Mouse (Mus musculus): ENCODE results near the gene Fn1. TPM values are rescaled to one million over a fixed set of nuclear protein-coding genes. Genes with fewer than 3 reads are reported as not detected.

The Fn1 gene
- polyA plus RNA-seq, 1 experiment: 518 TPM

DNA sequence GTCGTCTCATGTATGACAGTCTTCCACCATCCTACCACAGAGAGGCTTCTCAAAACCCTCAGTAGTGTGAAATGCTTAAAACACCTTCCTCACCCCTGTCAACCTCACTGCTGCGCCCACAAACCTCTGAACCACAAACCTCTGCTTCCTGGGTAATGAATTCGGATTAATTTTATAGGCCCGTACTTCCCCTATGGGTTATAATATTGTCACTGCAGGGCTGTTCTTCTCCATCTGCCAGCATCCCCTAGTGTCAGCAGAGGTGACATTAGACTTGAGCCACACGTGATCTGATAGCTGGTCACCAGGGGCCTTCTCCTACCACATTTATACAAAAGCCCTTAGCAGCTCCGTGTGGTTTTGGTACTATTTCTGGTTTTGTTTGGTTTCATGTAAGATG is 76.2 kb downstream of the Fn1 start:
- Histone ChIP-seq H3K4me1 (ENCODE audit: control insufficient read depth, insufficient read depth, low read length) (no peaks in the 10 kb centered on the region), H3K4me3 (ENCODE audit: low read depth, low read length) (no peak overlapping the region), H3K36me3 (ENCODE audit: control insufficient read depth, insufficient read depth, low read length, poor library complexity, severe bottlenecking) (peaks cover 57% of the 10 kb centered on the region), H3K9me3 (replicated peaks; ENCODE audit: control insufficient read depth, insufficient read depth, low read length, poor library complexity, severe bottlenecking) (no peaks in the 10 kb centered on the region), H3K27ac (ENCODE audit: insufficient read depth, low read length) (no peak overlapping the region), H3K9ac (ENCODE audit: low read depth, poor library complexity, severe bottlenecking) (no peak overlapping the region), H3K27me3 (ENCODE audit: control insufficient read depth, insufficient read depth, low read length, poor library complexity, severe bottlenecking) (no peaks in the 10 kb centered on the region)
- no peak for TF ChIP-seq EP300 (IDR thresholded peaks at IDR 0.05; ENCODE audit: insufficient read depth, low read depth, low read length)
- no peak for TF ChIP-seq CTCF (IDR thresholded peaks at IDR 0.05; ENCODE audit: low read depth, low read length)
- TF ChIP-seq POLR2A (IDR thresholded peaks at IDR 0.05; ENCODE audit: insufficient read depth, low read length): no peak

- no peaks in the 10 kb centered on the region for H3K9me3 ChIP-seq (replicated peaks; ENCODE audit: control insufficient read depth, insufficient read depth, low read length, poor library complexity, severe bottlenecking)
- H3K4me1 ChIP-seq (ENCODE audit: control insufficient read depth, insufficient read depth, low read length): no peaks in the 10 kb centered on the region
- no peaks in the 10 kb centered on the region for H3K27me3 ChIP-seq (ENCODE audit: control insufficient read depth, insufficient read depth, low read length, poor library complexity, severe bottlenecking)
- H3K27ac ChIP-seq (ENCODE audit: insufficient read depth, low read length): no peak overlapping the region
- TF ChIP-seq POLR2A (IDR thresholded peaks at IDR 0.05; ENCODE audit: insufficient read depth, low read length) (no peak), CTCF (IDR thresholded peaks at IDR 0.05; ENCODE audit: low read depth, low read length) (no peak), EP300 (IDR thresholded peaks at IDR 0.05; ENCODE audit: insufficient read depth, low read depth, low read length) (no peak)
- H3K4me3 ChIP-seq (ENCODE audit: low read depth, low read length): no peak overlapping the region
- H3K36me3 ChIP-seq (ENCODE audit: control insufficient read depth, insufficient read depth, low read length, poor library complexity, severe bottlenecking): peaks cover 66% of the 10 kb centered on the region
- H3K9ac ChIP-seq (ENCODE audit: low read depth, poor library complexity, severe bottlenecking): no peak overlapping the region
Observed at GRCm38 (mm10) chr1:71575987-71576386, 77.0 kb downstream of the Fn1 start.

GRCm38 (mm10) chr1:71570116-71570515 is 82.9 kb downstream of the Fn1 start:
- Histone ChIP-seq H3K36me3 (ENCODE audit: control insufficient read depth, insufficient read depth, low read length, poor library complexity, severe bottlenecking) (peaks cover 72% of the 10 kb centered on the region), H3K27me3 (ENCODE audit: control insufficient read depth, insufficient read depth, low read length, poor library complexity, severe bottlenecking) (no peaks in the 10 kb centered on the region)

DNA sequence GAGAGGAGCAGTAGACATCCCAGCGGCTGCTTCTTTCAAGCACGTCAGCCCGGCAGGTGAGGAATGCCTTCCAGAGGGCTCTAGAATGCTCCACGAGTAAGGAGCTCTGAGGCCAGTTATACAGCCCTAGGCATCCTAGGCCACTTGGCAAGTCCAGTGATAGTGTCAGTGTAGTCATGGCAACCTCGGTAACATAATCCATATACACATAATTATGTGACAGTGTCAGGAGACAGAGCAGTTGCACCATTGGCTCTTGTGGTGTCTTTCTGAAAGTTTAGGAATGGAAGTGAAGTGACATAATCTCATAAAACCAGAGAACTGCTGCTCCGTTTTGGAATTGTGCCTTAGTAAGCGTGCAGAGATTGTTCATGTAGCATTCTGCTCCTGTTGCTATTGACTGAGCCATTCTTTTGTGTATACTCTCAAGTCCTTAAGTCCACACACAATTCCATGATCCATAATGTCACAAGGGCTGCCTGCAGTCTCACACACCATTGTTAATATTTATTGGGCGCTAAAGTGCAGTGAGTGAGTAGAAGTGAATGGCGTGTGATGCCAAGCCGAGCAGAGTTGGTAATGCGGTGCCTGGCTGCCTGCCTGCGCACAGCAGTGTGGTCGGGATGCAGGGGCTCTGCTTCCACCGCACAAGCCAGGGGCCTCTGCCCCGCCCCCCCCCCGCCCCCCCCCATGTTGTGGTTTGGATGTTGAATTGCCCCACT is 85.0 kb downstream of the Fn1 start:
- H3K4me3 ChIP-seq (ENCODE audit: low read depth, low read length): no peak overlapping the region
- H3K4me1 ChIP-seq (ENCODE audit: control insufficient read depth, insufficient read depth, low read length): peaks cover 4% of the 10 kb centered on the region
- H3K9ac ChIP-seq (ENCODE audit: low read depth, poor library complexity, severe bottlenecking): no peak overlapping the region
- peaks cover 85% of the 10 kb centered on the region for H3K36me3 ChIP-seq (ENCODE audit: control insufficient read depth, insufficient read depth, low read length, poor library complexity, severe bottlenecking)
- no peaks in the 10 kb centered on the region for H3K27me3 ChIP-seq (ENCODE audit: control insufficient read depth, insufficient read depth, low read length, poor library complexity, severe bottlenecking)
- no peak for TF ChIP-seq CTCF (IDR thresholded peaks at IDR 0.05; ENCODE audit: low read depth, low read length)
- no peak for TF ChIP-seq EP300 (IDR thresholded peaks at IDR 0.05; ENCODE audit: insufficient read depth, low read depth, low read length)
- no peak for TF ChIP-seq POLR2A (IDR thresholded peaks at IDR 0.05; ENCODE audit: insufficient read depth, low read length)
- no peaks in the 10 kb centered on the region for H3K9me3 ChIP-seq (replicated peaks; ENCODE audit: control insufficient read depth, insufficient read depth, low read length, poor library complexity, severe bottlenecking)
- H3K27ac ChIP-seq (ENCODE audit: insufficient read depth, low read length): no peak overlapping the region

More at GRCm38 (mm10) chr1:71570116-71570515, 82.9 kb downstream of the Fn1 start:
- H3K4me1 ChIP-seq (ENCODE audit: control insufficient read depth, insufficient read depth, low read length): peaks cover 4% of the 10 kb centered on the region
- no peak overlapping the region for H3K27ac ChIP-seq (ENCODE audit: insufficient read depth, low read length)
- no peak overlapping the region for H3K4me3 ChIP-seq (ENCODE audit: low read depth, low read length)
- H3K9me3 ChIP-seq (replicated peaks; ENCODE audit: control insufficient read depth, insufficient read depth, low read length, poor library complexity, severe bottlenecking): no peaks in the 10 kb centered on the region
- H3K9ac ChIP-seq (ENCODE audit: low read depth, poor library complexity, severe bottlenecking): no peak overlapping the region
- no peak for TF ChIP-seq CTCF (IDR thresholded peaks at IDR 0.05; ENCODE audit: low read depth, low read length)
- TF ChIP-seq EP300 (IDR thresholded peaks at IDR 0.05; ENCODE audit: insufficient read depth, low read depth, low read length): no peak
- no peak for TF ChIP-seq POLR2A (IDR thresholded peaks at IDR 0.05; ENCODE audit: insufficient read depth, low read length)

DNA sequence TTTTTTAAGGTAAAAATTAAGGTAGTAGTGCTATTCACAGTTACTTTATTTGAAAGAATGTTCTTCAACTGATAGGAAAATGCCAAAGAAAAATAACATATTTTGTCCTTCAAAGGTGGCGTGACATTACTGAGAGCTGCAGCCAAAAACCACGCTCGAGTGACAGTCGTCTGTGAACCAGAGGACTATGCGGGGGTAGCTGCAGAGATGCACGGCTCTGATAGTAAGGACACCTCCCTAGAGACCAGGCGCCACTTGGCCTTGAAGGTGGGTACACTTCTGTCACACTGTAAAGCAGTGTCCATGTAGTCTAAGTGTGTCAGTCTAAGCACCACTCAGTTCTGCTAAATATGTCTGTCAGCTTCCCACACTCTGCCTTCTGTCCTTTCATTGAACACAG is 88.7 kb downstream of the Fn1 start:
- Histone ChIP-seq H3K27me3 (ENCODE audit: control insufficient read depth, insufficient read depth, low read length, poor library complexity, severe bottlenecking) (no peaks in the 10 kb centered on the region), H3K4me3 (ENCODE audit: low read depth, low read length) (no peak overlapping the region), H3K9me3 (replicated peaks; ENCODE audit: control insufficient read depth, insufficient read depth, low read length, poor library complexity, severe bottlenecking) (no peaks in the 10 kb centered on the region), H3K9ac (ENCODE audit: low read depth, poor library complexity, severe bottlenecking) (no peak overlapping the region), H3K4me1 (ENCODE audit: control insufficient read depth, insufficient read depth, low read length) (peaks cover 4% of the 10 kb centered on the region), H3K27ac (ENCODE audit: insufficient read depth, low read length) (no peak overlapping the region), H3K36me3 (ENCODE audit: control insufficient read depth, insufficient read depth, low read length, poor library complexity, severe bottlenecking) (peaks cover 89% of the 10 kb centered on the region)
- TF ChIP-seq CTCF (IDR thresholded peaks at IDR 0.05; ENCODE audit: low read depth, low read length): no peak
- no peak for TF ChIP-seq POLR2A (IDR thresholded peaks at IDR 0.05; ENCODE audit: insufficient read depth, low read length)
- no peak for TF ChIP-seq EP300 (IDR thresholded peaks at IDR 0.05; ENCODE audit: insufficient read depth, low read depth, low read length)

DNA sequence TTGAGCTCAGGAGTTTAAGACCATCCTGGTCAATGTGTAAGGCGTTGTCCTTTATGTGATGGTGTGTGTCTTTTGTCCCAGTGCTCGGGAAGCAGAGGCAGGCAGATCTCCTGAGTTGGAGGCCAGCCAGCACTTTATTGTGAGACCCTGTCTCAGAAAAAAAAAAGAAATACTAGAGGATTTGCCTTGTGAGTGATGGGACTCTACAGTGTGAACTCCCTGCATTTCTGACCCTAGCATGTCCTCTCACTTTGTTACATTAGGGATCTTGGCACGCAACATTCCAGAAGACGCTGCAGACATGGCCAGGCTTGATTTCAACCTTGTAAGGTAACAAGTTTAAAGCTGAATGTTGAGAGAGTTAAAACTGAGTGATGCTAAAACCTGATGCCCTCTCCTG is 92.4 kb downstream of the Fn1 start:
- TF ChIP-seq POLR2A (IDR thresholded peaks at IDR 0.05; ENCODE audit: insufficient read depth, low read length) (no peak), EP300 (IDR thresholded peaks at IDR 0.05; ENCODE audit: insufficient read depth, low read depth, low read length) (no peak), CTCF (IDR thresholded peaks at IDR 0.05; ENCODE audit: low read depth, low read length) (no peak)
- Histone ChIP-seq H3K9me3 (replicated peaks; ENCODE audit: control insufficient read depth, insufficient read depth, low read length, poor library complexity, severe bottlenecking) (no peaks in the 10 kb centered on the region), H3K27ac (ENCODE audit: insufficient read depth, low read length) (no peak overlapping the region), H3K27me3 (ENCODE audit: control insufficient read depth, insufficient read depth, low read length, poor library complexity, severe bottlenecking) (no peaks in the 10 kb centered on the region), H3K4me1 (ENCODE audit: control insufficient read depth, insufficient read depth, low read length) (no peaks in the 10 kb centered on the region), H3K4me3 (ENCODE audit: low read depth, low read length) (no peak overlapping the region), H3K9ac (ENCODE audit: low read depth, poor library complexity, severe bottlenecking) (no peak overlapping the region), H3K36me3 (ENCODE audit: control insufficient read depth, insufficient read depth, low read length, poor library complexity, severe bottlenecking) (peaks cover 67% of the 10 kb centered on the region)
